Mouse (Mus musculus) right cerebral cortex, postnatal 25 days (tissue): ENCODE measurements around the gene Pgpep1.

ENCODE experiments used
- DNase-seq: peaks from one replicate; pipeline ENCODE4 v3.0.0; 2022

Pgpep1 gene

DNA sequence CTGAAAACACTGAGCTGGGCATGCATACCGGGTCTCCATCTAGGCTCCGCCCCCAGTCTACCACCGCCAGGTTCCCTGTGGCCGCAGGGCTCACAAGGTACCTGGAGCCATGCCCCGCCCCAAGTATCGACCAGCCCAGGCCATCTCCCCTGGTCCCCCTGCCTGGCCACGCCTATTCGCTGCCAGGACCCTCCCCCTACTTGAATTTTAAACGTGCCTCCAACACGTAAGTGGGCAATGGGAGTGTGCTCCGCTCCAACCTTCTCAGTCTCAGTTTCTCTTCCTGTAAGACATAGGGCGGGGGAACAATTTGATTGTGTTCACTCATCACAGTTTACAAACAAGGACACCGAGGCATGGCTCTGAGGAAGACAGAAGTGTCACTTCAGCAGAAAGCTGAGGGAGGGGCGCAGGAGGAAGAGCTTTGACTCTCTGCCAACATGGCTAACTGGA, at the start of gene Pgpep1:
TSS of gene Pgpep1 (minus strand) at position 116 of the 453 bp plus-strand sequence.
- no peak for DNase-seq

DNA sequence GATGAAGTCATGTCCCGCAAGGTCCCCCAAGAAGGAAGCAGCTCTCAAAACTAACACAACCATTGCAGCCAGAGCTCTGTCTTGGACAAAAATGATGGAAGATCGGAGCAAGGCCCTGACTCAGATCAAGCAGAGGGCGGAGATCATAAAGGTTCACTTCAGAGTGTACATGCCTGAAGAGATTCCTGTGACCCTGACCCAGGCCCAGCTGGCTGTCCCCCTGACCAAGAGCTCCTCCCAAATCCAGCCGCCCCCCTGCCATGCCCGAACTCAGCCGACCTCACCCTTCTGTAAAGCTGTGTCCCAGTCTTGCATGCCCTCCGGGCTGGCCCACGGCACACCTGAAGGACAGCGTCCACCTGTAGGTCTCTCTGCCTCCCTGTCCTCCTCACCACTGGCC, 49.6 kb upstream of the Pgpep1 start:
- DNase-seq = no peak

DNA sequence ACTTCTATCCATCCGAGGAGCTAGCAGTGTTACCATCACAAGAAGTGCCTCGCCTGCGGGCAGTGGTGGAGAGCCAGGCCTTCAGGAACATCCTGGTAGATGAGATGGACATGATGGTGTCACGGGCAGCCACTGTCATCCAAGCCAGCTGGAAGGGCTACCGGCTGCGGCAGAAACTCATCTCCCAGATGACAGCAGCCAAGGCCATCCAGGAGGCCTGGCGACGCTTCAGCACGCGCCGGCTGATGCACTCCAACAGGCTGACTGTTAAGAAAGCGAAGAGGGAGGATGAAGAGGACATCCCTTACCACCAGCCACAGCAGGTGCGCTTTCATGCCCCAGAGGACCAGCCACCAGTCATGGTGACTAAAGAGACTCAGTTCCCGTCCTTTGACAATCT, 48.1 kb upstream of the Pgpep1 start:
- no peak for DNase-seq

DNA sequence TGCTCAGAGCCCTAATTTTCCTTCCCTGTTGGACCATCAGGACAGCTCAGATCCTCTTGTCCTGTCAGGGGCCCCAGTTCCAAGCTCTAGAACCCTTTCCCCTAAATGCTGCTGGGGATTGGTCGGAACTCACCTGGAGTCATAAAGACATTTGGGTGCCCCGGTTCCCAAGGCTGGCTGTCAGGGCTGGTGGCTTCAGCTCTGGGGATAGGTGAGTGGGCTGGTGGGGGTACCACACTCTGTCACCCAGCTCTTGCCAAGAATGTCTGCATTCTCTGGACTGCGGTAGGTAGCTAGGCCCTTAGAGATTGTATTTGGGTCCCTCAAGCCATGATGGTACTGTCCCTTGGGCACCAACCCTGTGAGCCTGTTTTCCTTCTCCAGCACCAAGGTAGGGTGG, 43.1 kb upstream of the Pgpep1 start, which contains the start of gene Iqcn:
TSS of gene Iqcn (plus strand) at position 171 of the 400 bp plus-strand sequence.
- DNase-seq = no peak

DNA sequence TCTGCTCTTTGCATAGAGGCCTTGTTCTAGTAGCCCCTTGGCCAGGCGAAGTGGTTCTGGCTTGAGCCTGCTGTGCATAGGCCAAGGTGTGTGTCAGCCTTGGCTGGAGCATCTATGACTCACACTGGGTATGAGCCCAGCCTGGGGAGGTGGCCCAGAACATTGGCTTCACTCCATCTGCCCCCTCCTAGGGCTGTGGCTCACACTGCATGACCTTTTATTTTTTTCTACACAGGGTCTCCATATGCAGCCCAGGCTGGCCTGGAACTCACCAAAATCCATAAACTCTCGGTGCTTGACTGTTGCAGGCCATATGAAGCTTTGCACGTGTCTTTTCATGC, 42.6 kb upstream of the Pgpep1 start:
- DNase-seq = no peak

DNA sequence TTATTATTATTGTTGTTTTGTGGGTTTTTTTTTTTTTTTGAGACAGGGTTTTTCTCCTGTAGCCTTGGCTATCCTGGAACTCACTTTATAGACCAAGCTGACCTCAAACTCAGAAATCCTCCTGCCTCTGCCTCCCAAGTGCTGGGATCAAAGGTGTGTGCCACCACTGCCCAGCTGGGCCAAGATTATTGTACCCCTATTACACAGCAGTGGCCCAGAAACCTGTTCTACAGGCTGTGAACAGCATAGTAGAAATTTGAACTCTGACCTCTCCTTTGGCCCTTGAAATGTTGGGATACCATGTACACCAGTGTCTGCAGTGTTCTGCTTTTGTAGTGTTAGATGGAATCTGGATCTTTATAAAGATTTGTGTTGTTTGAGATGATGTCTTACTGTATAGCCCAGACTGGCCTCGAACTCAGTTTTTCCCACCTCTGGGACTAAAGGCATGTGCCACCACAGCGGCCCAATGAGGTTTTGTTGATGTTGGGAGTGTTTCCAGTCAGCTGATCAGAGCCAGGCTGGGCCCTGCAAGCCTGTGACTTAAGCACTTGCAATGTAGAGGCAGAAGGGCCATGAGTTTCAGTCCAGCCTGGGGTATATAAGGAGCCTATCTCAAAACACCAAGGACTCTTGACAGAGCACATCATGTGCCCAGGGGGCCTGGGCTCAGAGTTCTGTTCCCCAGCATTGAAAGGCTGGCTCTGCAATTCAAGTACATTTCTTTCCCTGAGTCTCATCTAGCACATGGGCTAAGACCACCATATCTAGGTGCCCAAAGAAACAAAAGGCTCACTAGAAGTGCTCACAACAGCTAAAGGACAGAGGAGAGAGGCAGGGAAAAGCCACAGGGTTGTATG, 42.0 kb upstream of the Pgpep1 start:
- no peak for DNase-seq

DNA sequence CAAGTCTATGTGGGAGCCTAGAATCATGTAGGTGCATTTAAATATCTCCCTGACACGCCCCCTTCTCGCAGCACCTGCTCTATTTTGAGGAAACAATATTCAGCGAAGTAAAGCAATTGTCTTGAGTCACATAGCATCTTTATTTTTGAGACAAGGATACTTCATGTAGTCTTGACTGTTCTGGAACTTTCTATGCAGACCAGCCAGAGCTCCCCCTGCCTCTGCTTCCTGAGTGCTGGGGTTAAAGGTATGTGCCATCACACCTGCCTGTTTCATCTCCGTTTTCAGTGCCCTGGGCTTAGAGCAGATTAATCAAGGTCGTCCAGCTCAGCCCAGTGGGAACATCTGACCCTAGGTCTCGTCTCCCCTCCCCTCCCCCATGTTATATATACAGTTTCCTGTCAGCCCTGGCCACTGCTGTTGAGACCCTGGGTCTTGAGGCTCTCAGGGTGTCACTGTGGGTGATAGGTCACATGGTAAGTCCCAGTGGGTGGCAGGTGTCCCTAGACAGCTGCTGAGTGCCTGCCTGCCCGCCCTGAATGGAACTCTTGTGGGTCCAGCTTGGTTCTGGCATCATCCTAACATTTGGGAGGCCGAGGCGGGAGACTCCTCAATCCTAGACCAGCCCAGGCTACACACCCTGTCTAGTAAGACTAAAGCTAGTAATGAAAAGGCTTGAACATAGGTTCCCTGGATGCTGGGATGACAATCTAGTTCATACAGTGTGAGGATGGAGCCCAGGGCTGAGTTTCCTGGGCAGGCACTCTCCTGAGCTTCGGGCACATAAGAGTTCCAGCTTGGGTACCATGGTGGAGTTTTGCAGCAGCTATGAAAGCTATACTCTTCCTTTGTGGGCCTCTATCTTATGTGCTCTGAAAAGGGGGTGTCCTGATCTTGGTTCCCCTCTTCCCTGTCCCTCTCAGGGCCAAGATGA, 41.1 kb upstream of the Pgpep1 start:
- DNase-seq = no peak

DNA sequence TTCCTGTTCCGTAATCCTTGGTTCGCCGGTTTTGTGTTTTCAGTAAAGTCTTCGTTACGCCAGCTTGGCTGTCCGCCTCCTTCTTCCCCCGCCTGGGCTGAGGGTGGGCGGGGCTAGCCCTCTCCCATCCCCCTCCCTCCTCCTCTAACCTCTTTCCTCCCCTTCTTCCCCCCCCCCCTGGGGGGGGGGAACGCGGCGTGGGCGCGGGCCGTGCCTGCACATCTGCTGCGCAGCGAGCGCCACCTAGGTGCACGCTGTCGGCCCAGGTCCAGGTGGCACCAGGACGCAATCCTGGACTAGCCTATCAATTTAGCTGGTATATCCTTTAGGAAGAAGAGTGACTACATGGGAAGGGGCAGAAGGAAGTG, 40.4 kb upstream of the Pgpep1 start:
- DNase-seq = peak; percentile 86

DNA sequence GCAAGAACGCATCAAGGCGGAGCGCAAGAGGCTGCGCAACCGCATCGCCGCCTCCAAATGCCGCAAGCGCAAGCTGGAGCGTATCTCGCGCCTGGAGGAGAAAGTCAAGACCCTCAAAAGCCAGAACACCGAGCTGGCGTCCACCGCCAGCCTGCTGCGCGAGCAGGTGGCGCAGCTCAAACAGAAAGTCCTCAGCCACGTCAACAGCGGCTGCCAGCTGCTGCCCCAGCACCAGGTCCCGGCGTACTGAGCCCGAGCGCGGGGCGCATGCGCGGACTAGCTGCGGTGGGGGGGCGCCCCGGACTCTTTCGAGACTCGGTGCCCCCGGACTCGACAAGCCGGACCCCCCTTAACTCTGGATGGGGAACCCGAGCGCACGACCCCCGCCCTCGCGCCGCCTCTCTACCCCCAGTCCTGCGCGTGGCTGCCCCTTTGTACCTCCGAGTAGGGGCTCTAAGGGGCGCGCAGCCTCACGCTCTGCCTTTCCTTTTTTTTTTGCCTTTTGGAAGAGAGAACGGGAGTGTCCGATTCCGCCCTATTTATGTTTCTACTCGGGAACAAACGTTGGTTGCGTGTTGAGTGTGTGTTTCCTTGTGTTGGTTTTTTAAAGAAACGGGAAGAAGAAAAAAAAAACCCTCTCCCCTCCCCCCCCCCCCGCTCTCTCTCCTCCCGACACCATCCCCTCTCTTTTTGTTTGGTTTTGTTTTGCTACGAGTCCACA, 39.8 kb upstream of the Pgpep1 start:
- peak; percentile 81 for DNase-seq

DNA sequence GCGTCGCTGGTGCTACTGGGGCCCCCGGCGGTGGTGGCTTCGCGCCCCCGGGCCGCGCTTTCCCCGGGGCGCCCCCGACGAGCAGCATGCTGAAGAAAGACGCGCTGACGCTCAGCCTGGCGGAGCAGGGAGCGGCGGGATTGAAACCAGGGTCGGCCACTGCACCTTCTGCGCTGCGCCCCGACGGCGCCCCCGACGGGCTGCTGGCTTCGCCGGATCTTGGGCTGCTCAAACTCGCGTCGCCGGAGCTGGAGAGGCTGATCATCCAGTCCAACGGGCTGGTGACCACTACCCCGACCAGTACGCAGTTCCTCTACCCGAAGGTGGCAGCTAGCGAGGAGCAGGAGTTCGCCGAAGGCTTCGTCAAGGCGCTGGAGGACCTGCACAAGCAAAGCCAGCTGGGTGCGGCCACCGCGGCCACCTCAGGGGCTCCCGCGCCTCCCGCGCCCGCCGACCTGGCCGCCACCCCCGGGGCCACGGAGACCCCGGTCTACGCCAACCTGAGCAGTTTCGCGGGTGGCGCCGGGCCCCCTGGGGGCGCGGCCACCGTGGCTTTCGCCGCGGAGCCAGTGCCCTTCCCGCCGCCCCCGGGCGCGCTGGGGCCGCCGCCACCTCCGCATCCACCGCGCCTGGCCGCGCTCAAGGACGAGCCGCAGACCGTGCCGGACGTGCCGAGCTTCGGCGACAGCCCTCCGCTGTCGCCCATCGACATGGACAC, 39.1 kb upstream of the Pgpep1 start:
- peak; percentile 59 for DNase-seq

DNA sequence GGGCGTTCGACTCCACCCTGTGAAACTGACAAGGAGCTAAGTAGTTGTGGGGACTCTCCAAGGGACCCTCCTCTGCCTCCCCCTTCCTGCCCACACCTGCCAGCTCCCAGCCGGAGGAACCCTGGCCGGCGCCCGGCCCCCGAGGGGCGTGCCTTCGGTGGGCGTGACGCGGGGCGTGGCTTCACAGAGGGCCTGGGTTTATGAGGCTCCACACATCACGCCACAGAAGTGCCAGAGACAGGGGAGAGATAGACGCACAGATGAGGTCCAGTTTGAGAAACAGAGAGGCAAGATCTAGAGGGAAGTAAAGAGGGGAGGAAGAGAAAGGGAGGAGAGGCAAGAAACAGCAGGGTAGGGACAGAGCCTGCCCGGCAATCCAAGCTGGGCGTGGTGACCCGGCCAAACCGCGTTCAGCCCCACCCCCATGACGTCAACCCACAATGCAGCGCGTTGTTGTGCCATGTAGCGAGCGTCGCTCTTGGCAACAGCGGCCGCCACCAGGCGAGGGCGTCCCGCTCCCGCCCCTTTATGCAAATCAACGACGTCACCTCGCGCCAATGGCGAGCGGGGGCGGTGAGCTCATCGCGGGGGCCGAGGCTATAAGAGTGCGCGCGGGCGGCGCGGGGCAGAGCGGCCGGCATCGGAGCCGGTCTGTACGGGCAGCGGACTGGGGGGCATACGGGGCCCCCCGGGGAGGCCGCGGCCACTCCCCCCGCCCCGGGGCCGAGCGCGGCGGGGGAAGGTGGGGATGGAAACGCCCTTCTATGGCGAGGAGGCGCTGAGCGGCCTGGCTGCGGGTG, 38.3 kb upstream of the Pgpep1 start, which contains the start of gene Jund:
TSS of gene Jund (plus strand) at position 640 of the 800 bp plus-strand sequence.
- DNase-seq = peak; percentile 99

DNA sequence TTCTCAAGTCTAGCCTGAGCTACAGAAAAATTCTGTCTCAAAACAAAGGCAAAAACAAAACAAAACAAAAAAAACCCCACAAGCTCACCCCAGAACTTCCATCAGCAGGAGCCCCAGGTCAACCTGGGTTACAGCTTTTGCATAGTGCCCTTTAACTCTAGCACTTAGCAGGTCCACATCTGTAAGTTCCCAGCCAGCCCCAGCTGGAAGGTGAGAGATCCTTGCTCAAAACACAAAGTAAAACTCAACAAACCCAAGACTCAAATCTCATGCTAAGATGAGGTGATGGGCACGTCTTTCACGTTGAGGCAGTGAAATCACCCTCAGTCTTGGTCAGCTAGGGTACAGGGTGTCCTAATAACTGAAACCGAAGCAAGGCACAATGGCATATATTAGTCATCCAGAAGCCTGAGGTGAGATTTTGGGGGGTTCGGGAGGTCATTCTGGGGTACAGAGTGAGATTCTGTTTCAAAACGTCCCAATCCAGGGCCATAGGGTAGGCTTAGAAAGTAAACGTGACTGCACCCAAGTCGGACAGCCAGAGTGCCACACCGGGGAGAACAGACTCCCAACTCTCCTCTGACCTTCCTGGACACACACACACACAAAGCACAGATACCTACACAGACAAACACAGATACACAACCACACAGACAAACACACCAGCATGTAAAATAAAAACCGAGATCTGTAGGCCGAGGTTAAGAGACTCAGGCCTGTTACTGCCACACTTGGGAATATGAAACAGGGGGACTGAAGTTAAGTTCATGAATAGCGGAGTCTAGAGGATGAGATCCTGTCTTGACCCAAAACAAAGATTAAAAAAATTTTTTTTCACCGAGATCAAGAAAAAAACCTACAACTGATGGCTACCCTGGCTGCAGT, 37.4 kb upstream of the Pgpep1 start:
- no peak for DNase-seq

DNA sequence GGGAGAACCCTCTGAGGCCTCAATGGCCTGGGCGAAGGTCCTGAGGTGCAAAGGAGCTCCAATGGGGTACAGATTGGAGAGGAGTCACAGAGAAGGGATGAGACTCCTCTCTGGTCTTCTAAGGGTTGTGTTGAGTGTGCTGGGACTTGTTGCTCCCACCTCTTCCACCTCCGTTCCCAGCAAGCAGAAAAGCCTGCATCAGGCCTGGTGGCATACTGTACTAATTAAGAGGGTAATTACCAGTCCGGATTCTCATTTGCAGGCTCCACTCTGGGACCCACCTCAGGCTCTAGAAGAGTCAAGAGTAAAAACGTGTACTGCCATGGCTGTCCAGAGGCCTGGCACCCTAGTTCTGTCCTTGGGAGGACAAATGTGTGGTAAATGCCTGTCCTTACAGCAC, 36.8 kb upstream of the Pgpep1 start:
- DNase-seq = no peak

DNA sequence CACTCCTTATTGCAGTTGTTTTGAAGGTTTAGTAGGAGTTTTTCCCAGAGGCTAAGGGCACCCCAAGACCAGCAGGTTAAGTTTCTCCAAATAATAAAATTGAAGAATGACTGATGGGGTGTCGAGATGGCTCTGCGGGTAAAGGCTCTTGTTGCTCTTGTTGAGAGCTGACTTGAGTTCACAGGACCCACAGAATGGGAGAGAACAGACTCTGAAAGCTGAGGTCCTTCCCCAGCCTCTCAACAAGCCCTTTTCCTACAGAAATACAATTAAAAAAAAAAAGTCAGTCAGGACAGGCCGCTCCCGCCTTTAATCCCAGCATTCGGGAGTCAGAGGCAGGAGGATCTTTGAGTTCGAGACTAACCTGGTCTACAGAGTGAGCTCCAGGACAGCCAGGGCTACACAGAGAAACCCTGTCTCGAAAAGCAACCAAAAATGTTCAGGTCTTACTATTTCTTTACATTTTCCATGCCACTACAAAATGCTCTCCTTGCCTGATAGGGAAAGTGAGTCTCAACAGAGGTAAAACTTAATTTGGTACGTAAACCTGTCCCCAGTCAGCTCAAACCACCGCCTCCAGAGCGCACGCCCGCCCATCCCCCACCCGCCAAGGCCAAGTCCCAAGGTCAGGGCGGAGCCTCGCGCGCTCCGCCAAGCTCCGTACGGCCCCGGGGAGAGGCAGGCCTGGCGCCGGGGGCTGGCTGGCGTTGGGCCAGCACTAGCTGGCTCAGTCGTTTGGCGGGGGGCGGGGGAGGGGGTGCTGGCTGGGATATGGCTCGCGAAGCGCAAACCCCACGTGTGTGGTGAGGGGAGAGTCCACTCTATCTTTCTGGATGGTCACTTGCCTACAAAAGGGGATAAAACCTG, 36.1 kb upstream of the Pgpep1 start:
- no peak for DNase-seq

DNA sequence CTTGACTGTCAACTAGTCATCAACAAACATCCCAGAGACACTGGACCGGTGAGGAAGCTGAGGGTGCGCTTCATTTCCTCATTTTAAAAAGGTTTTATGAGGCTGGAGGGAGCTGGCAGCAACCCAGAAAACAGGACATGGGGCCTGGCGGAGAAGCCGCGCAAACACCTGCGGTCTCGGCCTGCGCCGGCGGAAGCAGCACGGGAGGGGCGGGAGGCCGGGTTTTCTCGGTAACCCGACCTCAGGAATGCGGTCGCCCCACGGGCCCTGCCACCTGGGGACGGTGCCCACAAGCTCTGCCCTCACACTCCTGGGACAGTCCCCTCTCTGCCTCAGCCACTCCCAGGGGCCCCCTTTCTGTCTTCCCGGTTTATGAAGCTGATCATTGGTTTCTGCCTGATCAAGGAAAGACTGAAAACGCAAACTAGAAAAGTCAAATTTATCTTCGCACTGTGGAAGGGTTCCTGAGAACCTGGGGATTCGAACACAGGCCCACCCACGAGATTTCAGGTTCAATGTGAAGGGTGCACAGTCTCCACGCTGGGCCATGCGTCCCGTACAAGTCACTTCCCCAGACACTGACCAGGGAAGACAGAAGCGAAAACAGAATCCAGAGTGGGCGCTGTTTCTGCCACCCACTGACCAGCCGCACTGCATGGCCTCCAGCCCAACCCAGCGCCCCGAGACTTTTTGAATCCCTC, 35.3 kb upstream of the Pgpep1 start:
- no peak for DNase-seq

DNA sequence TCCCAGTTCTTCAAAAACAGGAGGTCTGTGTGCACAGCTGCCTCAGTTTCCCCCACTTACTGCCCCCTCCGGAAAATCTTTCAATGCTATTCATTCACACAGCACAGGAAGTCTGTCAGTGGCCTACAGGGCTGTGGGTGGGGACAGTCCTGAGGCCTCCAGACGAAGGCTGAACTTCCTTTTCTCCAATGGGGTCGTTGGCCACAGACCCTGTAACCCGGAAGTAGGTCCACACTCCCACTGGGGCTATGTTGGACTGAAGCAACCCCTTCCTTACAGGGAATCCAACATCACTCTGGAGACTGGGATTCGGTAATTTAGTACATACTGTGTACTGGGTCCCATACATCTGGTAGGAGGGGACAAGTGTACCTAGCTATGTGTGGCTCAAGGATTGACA, 33.4 kb upstream of the Pgpep1 start:
- DNase-seq = no peak

DNA sequence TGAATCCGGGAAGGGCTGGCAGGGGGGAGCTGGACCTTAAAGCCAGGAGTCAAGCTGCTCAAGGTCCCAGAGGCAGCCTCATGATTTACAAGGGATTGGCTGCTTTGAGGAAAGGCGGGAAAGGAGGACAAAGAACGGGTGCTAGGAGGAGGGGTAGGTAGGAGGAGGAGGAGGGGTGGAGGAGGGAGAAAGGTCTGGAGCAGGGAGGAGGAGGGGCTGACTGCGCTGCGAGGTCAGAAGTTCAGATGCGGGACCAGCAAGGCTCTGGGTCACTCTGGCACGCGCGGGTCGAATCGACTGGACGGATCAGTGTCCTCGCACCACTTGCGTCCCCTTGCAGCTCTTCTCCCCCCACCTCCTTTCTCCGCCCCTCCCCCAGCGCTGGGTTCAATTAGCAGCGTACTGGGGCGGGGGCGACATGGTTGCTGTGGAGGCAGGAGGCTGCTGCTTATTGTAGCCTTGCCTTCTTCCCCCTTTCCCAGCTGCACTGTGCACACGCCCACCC, 31.6 kb upstream of the Pgpep1 start:
- no peak for DNase-seq

DNA sequence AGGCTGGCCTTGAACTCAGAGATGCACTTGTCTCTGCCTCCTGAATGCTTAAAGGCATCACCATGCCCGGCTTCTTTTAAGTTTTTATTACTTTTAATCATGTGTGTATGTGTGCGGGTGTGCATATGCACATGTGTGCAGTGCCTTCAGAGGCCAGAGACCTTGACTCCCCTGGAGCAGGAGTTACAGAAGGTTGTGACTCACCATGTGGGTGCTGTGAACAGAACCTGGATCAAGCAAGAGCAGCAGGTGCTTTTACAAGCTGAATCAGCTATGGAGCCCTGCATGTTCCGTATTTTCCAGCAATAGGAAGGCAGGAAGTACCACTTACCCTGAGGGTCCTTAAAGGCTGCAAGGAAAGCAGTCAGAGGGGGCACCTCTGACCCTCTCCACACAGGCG, 31.0 kb upstream of the Pgpep1 start:
- DNase-seq = no peak
